Mouse (Mus musculus) stomach, embryonic 14.5 days (tissue): Measurements from ENCODE around the gene Cenpb. TPM values are rescaled to one million over a fixed set of nuclear protein-coding genes. Genes with fewer than 3 reads are reported as not detected.

Source experiments
- ATAC-seq: fragments of 200-750 bp; cut with Nextera tagmentation; 2 replicates; pipeline ENCODE4 v1.8.0; 2017; ENCODE audit warnings: low read depth, moderate TSS enrichment; ENCODE audit not compliant: insufficient number of reproducible peaks, insufficient read depth, low FRiP score
- H3K27ac ChIP-seq: fragments of 300-500 bp; sonication (generic); 2 replicates; pipeline ENCODE4 v1.5.1; 2014; ENCODE audit warnings: mild to moderate bottlenecking, low read length, moderate library complexity, mixed read lengths
- H3K27me3 ChIP-seq: fragments of 300-500 bp; sonication (generic); 2 replicates; pipeline ENCODE4 v1.6.1; 2014; ENCODE audit warnings: low read length, control low read depth, mixed read lengths; ENCODE audit not compliant: control insufficient read depth, insufficient read depth
- H3K36me3 ChIP-seq: fragments of 300-500 bp; sonication (generic); 2 replicates; pipeline ENCODE4 v1.6.1; 2014; ENCODE audit warnings: mild to moderate bottlenecking, control low read depth, low read length, moderate library complexity, mixed read lengths; ENCODE audit not compliant: control insufficient read depth, insufficient read depth
- H3K4me1 ChIP-seq: fragments of 300-500 bp; sonication (generic); 2 replicates; pipeline ENCODE4 v1.6.1; 2014; ENCODE audit warnings: low read length, control low read depth, mixed read lengths; ENCODE audit not compliant: control insufficient read depth, insufficient read depth
- H3K4me2 ChIP-seq: fragments of 300-500 bp; sonication (generic); replicated peaks from 2 replicates; pipeline ENCODE4 v1.6.1; 2014; ENCODE audit warnings: low read depth, low read length, control low read depth
- H3K4me3 ChIP-seq: fragments of 300-500 bp; sonication (generic); 2 replicates; pipeline ENCODE4 v1.5.1; 2014; ENCODE audit warnings: low read depth, low read length, control low read depth
- H3K9ac ChIP-seq: fragments of 300-500 bp; sonication (generic); replicated peaks from 2 replicates; pipeline ENCODE4 v1.6.1; 2014; ENCODE audit warnings: low read depth, mild to moderate bottlenecking, control low read depth, low read length, moderate library complexity, mixed read lengths
- H3K9me3 ChIP-seq: fragments of 300-500 bp; sonication (generic); 2 replicates; pipeline ENCODE4 v1.6.1; 2016; ENCODE audit warnings: low read depth, low read length, control low read depth; ENCODE audit not compliant: control insufficient read depth
- whole genome bisulfite sequencing: fragments of 180-500 bp; shearing (Covaris S2); extraction: QIAGEN DNeasy Blood & Tissue Kit; methylation state at CpG from one replicate; pipeline ENCODE4 v1.1.7; 2014; 5-methylcytosine and 5-hydroxymethylcytosine counted together
- polyA plus RNA-seq: library from polyadenylated mRNA; unstranded; fragments of >200 nt; fragmentation: Nextera tagmentation; extraction: Ambion mirVana; gene quantifications from 2 replicates; pipeline ENCODE4 v1.2.1, GENCODE M21; 2014

Gene Cenpb
- polyA plus RNA-seq, 1 experiment from 2014 or later, result 9.9 TPM

DNA sequence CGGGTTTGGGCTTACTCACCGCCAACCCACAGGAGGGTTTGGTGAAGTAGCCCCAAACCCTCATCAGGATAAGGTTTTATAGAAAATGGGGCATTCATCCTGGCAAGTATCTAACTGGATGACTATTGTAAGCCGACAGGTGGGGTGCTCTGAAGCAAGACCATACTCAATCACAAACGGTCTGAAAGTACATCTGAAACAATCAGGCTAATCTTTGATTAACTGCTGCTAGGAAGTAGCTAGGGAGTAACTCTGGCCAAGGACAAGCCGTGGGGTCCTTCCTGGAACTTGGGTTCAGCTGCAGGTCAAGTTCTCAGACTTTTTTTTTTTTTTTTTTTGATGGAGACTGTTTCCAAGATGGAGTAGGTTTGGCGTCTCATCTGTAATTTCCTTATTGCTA lies 11.9 kb downstream of the Cenpb start:
- H3K4me3 ChIP-seq, result no peak overlapping the region
- 77% methylated on average over 6 of the region's 6 CpGs for WGBS
- no peak for ATAC-seq

DNA sequence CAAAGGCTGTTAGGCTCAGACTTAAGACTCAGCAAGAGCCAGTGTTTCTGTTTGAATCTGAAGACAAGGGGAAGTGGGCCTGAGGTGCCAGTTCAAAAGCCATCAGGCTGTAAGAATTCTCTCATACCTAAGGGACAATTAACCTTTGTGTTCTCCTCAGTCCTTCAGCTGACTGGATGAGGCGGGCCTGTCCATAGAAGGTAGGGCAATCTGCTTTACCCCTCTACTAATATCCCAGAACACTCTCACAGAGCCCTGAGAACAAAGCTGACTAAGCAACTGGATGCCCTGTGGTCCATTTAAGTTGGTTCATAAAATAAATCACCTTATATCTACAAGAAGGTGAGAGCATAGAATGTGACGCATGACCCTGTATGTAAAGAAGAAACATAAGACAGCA lies 13.7 kb downstream of the Cenpb start:
- Histone ChIP-seq H3K9me3 (no peaks in the 10 kb centered on the region), H3K9ac (no peak overlapping the region), H3K27ac (no peak overlapping the region), H3K4me1 (no peaks in the 10 kb centered on the region), H3K36me3 (no peaks in the 10 kb centered on the region), H3K27me3 (peaks cover 9% of the 10 kb centered on the region; the same call in 1 of the 2 replicates), H3K4me2 (no peak overlapping the region), H3K4me3 (no peak overlapping the region)
- no peak for ATAC-seq
- 96% methylated on average over 2 of the region's 2 CpGs for WGBS

More for the DNA sequence above, 11.9 kb downstream of the Cenpb start:
- H3K27ac ChIP-seq, result no peak overlapping the region
- no peak overlapping the region for H3K4me2 ChIP-seq
- peaks cover 19% of the 10 kb centered on the region; the same call in 1 of the 2 replicates for H3K27me3 ChIP-seq
- H3K9me3 ChIP-seq, result no peaks in the 10 kb centered on the region
- H3K9ac ChIP-seq, result no peak overlapping the region
- H3K36me3 ChIP-seq, result no peaks in the 10 kb centered on the region
- H3K4me1 ChIP-seq, result no peaks in the 10 kb centered on the region

DNA sequence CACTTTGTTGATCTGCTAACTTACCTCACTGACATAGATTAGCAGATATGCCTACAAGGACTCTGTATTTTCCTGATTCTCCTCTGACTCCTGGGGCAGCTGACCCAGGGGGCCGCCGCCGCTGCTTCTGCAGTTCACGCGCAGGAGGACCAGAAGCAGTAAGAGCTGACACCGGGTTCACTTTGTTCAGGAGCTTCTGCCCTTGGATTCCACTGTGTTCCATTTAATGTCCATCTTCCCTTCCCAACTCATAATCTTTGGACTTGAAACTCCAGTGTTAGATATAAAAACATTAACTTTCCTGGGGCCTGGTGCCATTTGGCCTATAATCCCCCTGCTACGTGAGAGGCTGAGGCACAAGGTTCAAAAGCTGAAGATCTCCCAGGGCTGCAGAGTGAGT lies 15.9 kb downstream of the Cenpb start:
- 74% methylated on average over 7 of the region's 7 CpGs for WGBS

GRCm38 (mm10) chr2:131160671-131161111 lies 19.2 kb downstream of the Cenpb start:
- Histone ChIP-seq H3K4me2 (peak overlapping the region; percentile 94), H3K4me3 (peak overlapping the region; percentile 77), H3K27ac (peak overlapping the region; percentile 87), H3K9me3 (no peaks in the 10 kb centered on the region), H3K27me3 (no peaks in the 10 kb centered on the region), H3K4me1 (peaks cover 10% of the 10 kb centered on the region), H3K36me3 (no peaks in the 10 kb centered on the region), H3K9ac (peak overlapping the region; percentile 69)
- WGBS, result 1% methylated on average over 17 of the region's 17 CpGs
- ATAC-seq, result no peak

More for the DNA sequence above, 15.9 kb downstream of the Cenpb start:
- no peak for ATAC-seq
- no peak overlapping the region for H3K4me2 ChIP-seq
- H3K4me3 ChIP-seq, result no peak overlapping the region
- no peak overlapping the region for H3K27ac ChIP-seq
- no peaks in the 10 kb centered on the region for H3K9me3 ChIP-seq
- no peak overlapping the region for H3K9ac ChIP-seq
- H3K27me3 ChIP-seq, result no peaks in the 10 kb centered on the region
- peaks cover 4% of the 10 kb centered on the region for H3K4me1 ChIP-seq
- H3K36me3 ChIP-seq, result no peaks in the 10 kb centered on the region

DNA sequence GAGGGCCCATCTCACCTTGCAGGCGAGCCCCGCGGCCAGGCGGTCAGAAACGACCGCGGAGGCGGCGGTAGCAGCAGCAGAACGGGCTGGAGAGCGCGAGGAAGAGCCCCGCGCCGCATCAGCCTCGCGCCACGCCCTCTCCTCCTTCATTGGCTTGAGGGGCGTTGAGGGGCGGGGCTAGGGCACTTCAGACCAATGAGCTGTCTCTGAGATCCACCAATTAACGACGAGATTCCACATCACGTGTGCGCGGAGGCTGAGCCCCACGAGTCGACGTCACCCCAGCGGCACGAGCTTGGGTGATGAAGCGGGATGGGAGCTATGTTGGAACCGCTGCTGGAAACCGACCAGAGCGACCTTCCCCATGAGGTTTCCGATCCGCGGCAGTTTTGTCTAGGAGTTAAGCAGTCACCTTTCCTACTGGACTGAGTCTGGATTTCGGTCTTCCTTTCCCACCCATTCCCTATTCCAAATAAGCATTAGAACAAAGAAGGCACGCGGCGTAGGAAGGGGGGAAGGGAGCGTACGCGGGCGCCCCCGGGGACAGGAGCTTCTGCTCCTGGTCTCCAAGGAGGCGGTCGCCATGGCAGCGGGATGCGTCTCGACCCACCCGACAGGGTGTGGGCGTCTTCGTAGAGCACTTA lies 19.8 kb downstream of the Cenpb start, which contains the start of gene 1700037H04Rik:
Gene 1700037H04Rik (minus strand): TSS at position 144 of the 644 bp plus-strand sequence.
- no peaks in the 10 kb centered on the region for H3K9me3 ChIP-seq
- H3K27me3 ChIP-seq, result no peaks in the 10 kb centered on the region
- no peaks in the 10 kb centered on the region for H3K36me3 ChIP-seq
- peaks cover 10% of the 10 kb centered on the region for H3K4me1 ChIP-seq
- peak within 1 kb of the TSS; percentile 69 for H3K9ac ChIP-seq
- H3K27ac ChIP-seq, result peak within 1 kb of the TSS; percentile 87
- WGBS, result under 1% methylated on average over 54 of the region's 54 CpGs
- peak within 1 kb of the TSS; percentile 94 for H3K4me2 ChIP-seq
- H3K4me3 ChIP-seq, result peak within 1 kb of the TSS; percentile 77
- ATAC-seq, result peak; percentile 97

GRCm38 (mm10) chr2:131159491-131159910 lies 20.4 kb downstream of the Cenpb start:
- ATAC-seq, result peak; percentile 34
- under 1% methylated on average over 18 of the region's 18 CpGs for WGBS
- Histone ChIP-seq H3K9ac (peak overlapping the region; percentile 69), H3K4me2 (peak overlapping the region; percentile 94), H3K36me3 (no peaks in the 10 kb centered on the region), H3K4me1 (peaks cover 10% of the 10 kb centered on the region), H3K4me3 (peak overlapping the region; percentile 77), H3K9me3 (no peaks in the 10 kb centered on the region), H3K27ac (peak overlapping the region; percentile 71), H3K27me3 (no peaks in the 10 kb centered on the region)

DNA sequence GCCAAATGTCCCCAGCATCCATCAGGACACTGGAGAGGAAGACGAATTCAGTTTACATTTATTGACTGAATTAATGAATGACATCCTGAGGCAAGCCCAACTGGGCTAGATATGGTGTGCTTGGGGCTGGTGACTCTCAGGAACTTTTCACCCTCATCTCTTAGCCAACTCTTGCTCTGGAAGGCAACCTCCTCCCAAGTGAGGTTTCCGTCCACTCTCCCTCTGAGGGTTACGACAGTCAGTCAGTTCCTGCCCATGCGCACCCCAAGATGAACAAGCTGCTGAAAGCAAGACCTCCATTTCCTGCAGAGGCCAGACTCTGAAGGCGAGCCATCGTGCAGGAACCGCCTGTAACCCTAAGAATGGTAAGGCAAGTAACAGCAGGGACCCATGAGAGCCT lies 22.9 kb downstream of the Cenpb start:
- Histone ChIP-seq H3K27ac (no peak overlapping the region), H3K4me2 (no peak overlapping the region), H3K36me3 (no peaks in the 10 kb centered on the region), H3K9me3 (no peaks in the 10 kb centered on the region), H3K27me3 (no peaks in the 10 kb centered on the region), H3K4me1 (peaks cover 10% of the 10 kb centered on the region), H3K4me3 (no peak overlapping the region), H3K9ac (no peak overlapping the region)
- ATAC-seq, result no peak
- 90% methylated on average over 7 of the region's 7 CpGs for WGBS

GRCm38 (mm10) chr2:131154036-131154435 lies 25.8 kb downstream of the Cenpb start:
- Histone ChIP-seq H3K4me3 (no peak overlapping the region), H3K9me3 (no peaks in the 10 kb centered on the region), H3K36me3 (peaks cover 14% of the 10 kb centered on the region), H3K4me1 (peaks cover 7% of the 10 kb centered on the region), H3K9ac (no peak overlapping the region), H3K27me3 (no peaks in the 10 kb centered on the region), H3K27ac (no peak overlapping the region), H3K4me2 (no peak overlapping the region)
- WGBS, result 91% methylated on average over 4 of the region's 4 CpGs
- no peak for ATAC-seq
